Mouse (Mus musculus) small intestine, adult 2 months (tissue): ENCODE results near the gene Fam241b. TPM values are rescaled to one million over a fixed set of nuclear protein-coding genes. Genes with fewer than 3 reads are reported as not detected.

Experiments
- H3K27ac ChIP-seq: fragments of 200-500 bp; 2 replicates; pipeline ENCODE4 v1.5.1; 2012; ENCODE audit warnings: low read depth, low read length, control low read depth, inconsistent platforms; ENCODE audit not compliant: insufficient read depth
- H3K27me3 ChIP-seq: fragments of 200-500 bp; 2 replicates; pipeline ENCODE4 v1.6.1; 2012; ENCODE audit warnings: mild to moderate bottlenecking, moderate library complexity, low read length, inconsistent platforms; ENCODE audit not compliant: control insufficient read depth, insufficient read depth
- H3K36me3 ChIP-seq: fragments of 200-500 bp; 2 replicates; pipeline ENCODE4 v1.6.1; 2012; ENCODE audit warnings: mild to moderate bottlenecking, low read length, control low read depth, inconsistent platforms; ENCODE audit not compliant: control insufficient read depth, insufficient read depth
- H3K4me1 ChIP-seq: fragments of 200-500 bp; 2 replicates; pipeline ENCODE4 v1.6.1; 2012; ENCODE audit warnings: low read length, inconsistent platforms, mixed read lengths; ENCODE audit not compliant: control insufficient read depth, insufficient read depth, insufficient read length
- H3K4me3 ChIP-seq: fragments of 200-500 bp; 2 replicates; pipeline ENCODE4 v1.5.1; 2012; ENCODE audit warnings: low read depth, mild to moderate bottlenecking, control low read depth, inconsistent platforms, low read length, moderate library complexity
- CTCF ChIP-seq: fragments of 200-500 bp; IDR thresholded peaks from 2 replicates; pipeline ENCODE4 v1.5.1; 2012; ENCODE audit warnings: low read depth, mild to moderate bottlenecking, control low read depth, inconsistent platforms, low read length, moderate library complexity, mixed read lengths; ENCODE audit not compliant: insufficient replicate concordance, insufficient read length; ENCODE audit errors: extremely low read depth
- POLR2A ChIP-seq: fragments of 200-500 bp; IDR thresholded peaks from 2 replicates; pipeline ENCODE4 v1.6.1; 2012; ENCODE audit warnings: low read depth, mild to moderate bottlenecking, control low read depth, inconsistent platforms, low read length, moderate library complexity
- WGBS: fragments of 180-500 bp; shearing (Covaris S2); methylation state at CpG from one replicate; pipeline ENCODE4 v1.1.7; 2018; 5-methylcytosine and 5-hydroxymethylcytosine counted together
- polyA plus RNA-seq: library from polyadenylated mRNA; depleted of rRNA; stranded (reverse); fragments of >200 nt; gene quantifications from 2 replicates; pipeline ENCODE4 v1.2.3, GENCODE M21; 2012; rRNA removed

Fam241b gene
- polyA plus RNA-seq, 1 experiment = 11.1 TPM

DNA sequence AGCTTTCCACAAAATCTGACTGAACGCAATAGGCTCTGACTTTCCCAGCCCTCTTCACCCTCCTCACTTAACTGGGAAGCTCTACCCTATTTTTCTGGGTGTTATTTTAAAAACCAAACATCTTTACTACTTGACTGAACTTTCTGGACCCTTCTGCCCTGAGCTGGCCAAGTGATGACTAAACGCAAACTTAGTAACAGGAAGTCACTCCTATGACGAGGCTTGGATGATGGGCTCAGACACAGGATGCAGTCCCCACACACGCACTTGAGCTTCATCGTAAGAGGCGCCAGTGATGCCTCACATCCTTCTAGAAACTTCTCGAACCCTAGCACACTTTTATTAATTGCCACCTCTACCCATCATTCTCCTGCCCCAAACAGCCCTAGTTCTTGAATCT, 74.3 kb downstream of the Fam241b start:
- H3K27me3 ChIP-seq = no peaks in the 10 kb centered on the region
- H3K4me1 ChIP-seq = peaks cover 9% of the 10 kb centered on the region
- no peaks in the 10 kb centered on the region for H3K36me3 ChIP-seq
- no peak overlapping the region for H3K4me3 ChIP-seq
- TF ChIP-seq CTCF (no peak), POLR2A (no peak)
- 73% methylated on average over 7 of the region's 7 CpGs for whole genome bisulfite sequencing
- no peak overlapping the region for H3K27ac ChIP-seq

DNA sequence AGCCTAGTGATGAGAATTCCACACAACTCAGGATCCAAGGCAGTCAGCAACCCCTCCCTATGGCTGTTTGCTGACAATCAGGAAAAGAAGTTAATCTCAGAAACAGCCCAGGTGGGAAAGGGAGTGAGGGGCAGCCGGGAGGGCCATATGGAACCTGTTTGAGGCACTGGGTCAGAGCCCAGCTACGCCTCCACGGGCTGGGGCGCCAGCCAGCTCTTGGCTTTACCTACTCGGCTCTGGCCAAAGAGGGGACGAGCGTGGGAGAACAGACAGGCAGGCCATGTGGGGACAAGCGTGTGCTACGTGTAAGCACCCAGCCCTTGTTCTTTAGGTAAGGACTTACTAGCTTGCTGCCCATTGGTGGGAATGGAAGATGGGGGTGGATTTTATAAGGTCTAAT, 75.2 kb downstream of the Fam241b start:
- TF ChIP-seq CTCF = no peak
- TF ChIP-seq POLR2A = no peak
- no peak overlapping the region for H3K4me3 ChIP-seq
- peaks cover 9% of the 10 kb centered on the region for H3K4me1 ChIP-seq
- H3K36me3 ChIP-seq = no peaks in the 10 kb centered on the region
- no peak overlapping the region for H3K27ac ChIP-seq
- 90% methylated on average over 9 of the region's 9 CpGs for WGBS
- H3K27me3 ChIP-seq = no peaks in the 10 kb centered on the region

DNA sequence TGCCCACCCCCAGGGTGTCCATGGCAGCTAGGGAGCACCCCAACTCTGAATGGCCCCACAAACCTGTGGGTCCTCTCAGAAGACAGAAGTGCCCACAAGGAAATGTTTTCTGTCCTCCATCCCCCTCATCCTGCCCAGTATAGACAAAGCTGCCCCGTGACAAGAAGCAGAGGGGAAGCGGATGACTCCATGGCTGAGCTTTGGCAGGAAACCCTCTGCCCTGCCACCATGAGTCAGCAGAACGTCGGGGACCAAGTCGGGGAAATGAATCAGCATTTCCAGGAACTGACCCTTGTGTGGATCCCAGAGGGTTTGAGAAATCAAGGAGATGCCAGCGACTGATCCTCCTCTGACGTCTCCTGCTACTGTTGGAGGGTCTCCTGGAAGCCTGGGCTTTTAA, 77.5 kb downstream of the Fam241b start:
- WGBS = 62% methylated on average over 7 of the region's 7 CpGs
- Histone ChIP-seq H3K4me1 (peaks cover 9% of the 10 kb centered on the region), H3K27ac (no peak overlapping the region)

DNA sequence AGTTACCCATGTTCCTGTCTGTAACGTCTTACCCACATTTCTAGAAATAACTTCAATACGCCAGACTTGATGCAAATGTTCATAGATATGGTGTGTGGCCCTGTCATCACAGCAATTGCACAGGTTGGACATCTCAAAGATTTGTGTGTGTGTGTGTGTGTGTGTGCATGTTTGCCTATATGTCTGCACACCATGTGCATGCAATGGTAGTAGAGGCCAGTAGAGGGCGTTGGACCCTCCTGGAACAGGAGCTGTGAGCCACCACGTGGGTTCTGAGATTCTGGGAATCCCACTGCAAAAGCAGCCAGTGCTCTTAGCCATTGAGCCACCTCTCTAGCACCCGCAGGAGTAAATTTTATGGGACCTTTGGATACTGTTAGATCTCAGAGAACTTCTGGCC, 80.9 kb downstream of the Fam241b start:
- no peak for TF ChIP-seq POLR2A
- TF ChIP-seq CTCF = no peak
- H3K4me3 ChIP-seq = no peak overlapping the region
- peaks cover 11% of the 10 kb centered on the region; the same call in 1 of the 2 replicates for H3K4me1 ChIP-seq
- H3K27me3 ChIP-seq = no peaks in the 10 kb centered on the region
- no peak overlapping the region for H3K27ac ChIP-seq
- 71% methylated on average over 5 of the region's 5 CpGs for WGBS
- H3K36me3 ChIP-seq = no peaks in the 10 kb centered on the region

More for the DNA sequence above, 77.5 kb downstream of the Fam241b start:
- H3K4me3 ChIP-seq = no peak overlapping the region
- no peak for TF ChIP-seq CTCF
- TF ChIP-seq POLR2A = no peak
- H3K36me3 ChIP-seq = no peaks in the 10 kb centered on the region
- H3K27me3 ChIP-seq = no peaks in the 10 kb centered on the region

DNA sequence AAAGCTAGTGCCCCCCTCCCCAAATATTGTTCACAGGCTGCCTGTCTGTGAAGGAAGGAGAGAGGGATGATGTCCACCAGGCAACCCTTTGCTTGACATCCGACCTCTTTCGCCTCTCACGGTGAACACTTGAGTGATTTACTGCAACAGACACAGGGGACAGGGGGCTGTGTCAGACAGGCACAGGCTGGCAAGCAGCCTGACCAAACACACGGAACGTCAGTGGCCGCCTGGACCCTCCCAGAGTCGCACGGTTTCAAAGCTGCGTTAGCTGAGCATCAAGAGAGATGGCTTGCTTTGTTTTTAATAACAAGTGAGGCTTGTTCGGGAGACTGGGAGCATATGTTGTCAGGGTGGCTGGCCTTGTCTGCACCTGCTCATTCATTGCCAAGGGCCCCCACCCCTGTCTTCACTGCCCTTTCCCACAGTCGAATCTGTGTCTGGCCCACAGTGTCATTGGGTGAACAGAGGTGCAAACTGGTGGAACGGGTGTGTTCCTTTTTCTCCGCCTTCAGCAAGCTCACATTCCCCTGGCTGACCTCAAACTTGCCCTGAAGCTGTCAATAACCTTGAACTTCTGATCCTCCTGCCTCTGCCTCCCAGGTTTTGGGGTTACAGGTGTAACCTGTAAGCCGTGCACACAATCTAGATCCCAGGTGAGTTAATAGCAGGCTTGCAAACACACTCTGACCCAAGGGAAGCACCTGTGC, 82.6 kb downstream of the Fam241b start:
- Histone ChIP-seq H3K36me3 (no peaks in the 10 kb centered on the region), H3K27ac (no peak overlapping the region), H3K4me3 (no peak overlapping the region), H3K4me1 (peaks cover 11% of the 10 kb centered on the region; the same call in 1 of the 2 replicates), H3K27me3 (no peaks in the 10 kb centered on the region)
- TF ChIP-seq CTCF (no peak), POLR2A (no peak)
- 53% methylated on average over 14 of the region's 14 CpGs for WGBS

DNA sequence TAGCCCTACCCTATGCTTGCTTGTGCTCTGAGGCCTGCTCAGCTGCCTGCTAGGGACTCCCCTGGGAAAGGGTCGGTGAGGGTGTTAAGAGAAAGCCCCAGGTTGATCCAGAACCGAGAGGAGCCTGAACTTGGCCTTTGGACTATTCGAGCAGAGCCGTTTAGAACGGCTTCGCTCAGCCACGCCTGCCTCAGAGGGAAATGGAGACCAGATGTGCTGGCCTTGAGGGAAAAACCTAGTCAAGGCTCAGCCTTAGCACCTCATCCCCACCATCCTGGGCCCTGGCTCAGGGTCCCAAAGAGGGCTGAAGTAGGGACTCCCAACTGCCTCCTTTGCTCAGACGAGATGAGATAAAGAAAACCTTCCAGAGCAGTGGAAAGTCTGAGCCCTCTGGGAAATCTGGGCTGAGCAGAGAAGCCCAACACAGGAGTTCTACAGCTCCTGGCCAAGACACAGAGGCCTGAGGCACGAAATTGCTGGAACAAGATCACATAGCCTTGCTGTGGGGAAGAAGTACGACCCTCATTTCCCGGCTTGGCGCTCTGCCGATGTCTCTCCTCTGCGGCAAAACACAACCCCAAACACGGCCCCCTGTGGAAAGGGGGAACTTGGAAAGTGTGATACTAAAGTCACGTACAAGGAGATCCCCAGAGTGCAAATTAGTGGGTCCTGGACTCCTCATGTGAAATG, 83.4 kb downstream of the Fam241b start:
- TF ChIP-seq POLR2A (no peak), CTCF (no peak)
- Histone ChIP-seq H3K36me3 (no peaks in the 10 kb centered on the region), H3K27me3 (no peaks in the 10 kb centered on the region), H3K4me1 (peaks cover 8% of the 10 kb centered on the region; the same call in 1 of the 2 replicates), H3K4me3 (no peak overlapping the region), H3K27ac (no peak overlapping the region)
- 53% methylated on average over 16 of the region's 16 CpGs for WGBS

DNA sequence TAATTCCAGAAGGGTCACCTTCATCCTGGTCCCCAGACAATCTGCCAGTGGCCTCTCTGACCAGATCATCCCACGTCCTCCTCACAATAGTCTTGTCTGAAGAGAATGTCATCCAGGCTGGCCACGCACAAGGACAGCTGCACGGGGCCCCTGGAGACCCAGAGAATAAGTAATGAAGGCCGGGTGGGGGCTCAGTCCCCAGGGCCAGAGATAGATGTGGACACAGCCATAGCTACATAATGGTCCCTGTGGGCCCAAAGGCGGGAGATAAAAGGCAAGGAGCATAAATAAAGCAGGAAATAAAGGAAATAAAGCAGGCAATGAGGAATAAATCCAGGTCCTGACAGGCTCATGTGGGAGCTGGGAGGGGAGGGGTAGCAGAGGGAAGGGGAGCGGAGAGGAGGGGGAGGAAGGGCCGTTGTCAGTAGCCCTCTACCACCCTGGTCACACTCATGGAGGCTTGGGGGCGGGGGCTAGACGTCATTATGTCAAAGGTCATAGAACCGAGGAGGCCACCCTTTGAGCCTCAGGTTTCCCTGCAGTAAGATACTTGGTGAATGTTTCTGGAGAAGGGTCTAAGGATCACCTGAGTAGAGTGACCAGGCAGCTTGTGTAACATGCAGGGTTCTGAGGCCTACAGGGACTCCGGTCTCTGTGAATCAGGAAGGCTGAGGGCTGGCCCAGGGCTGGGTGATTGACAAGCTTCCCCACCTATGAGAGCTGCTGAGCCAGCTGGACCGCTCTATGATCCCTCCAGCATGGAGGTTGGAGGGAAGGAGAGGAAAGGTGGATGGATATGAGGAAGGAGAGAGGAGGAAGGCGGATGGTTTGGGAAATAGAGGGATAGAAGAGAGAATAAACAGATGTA, 85.0 kb downstream of the Fam241b start:
- H3K4me1 ChIP-seq = 0 out of 2 replicates have a peak, but pooled peaks cover 5% of the 10 kb centered on the region
- no peak overlapping the region for H3K4me3 ChIP-seq
- H3K27me3 ChIP-seq = no peaks in the 10 kb centered on the region
- no peak overlapping the region for H3K27ac ChIP-seq
- H3K36me3 ChIP-seq = no peaks in the 10 kb centered on the region
- WGBS = 73% methylated on average over 13 of the region's 13 CpGs
- TF ChIP-seq POLR2A (no peak), CTCF (no peak)

Other genes starting within 250 kb of the Fam241b start
- 1.0 and 2.1 TPM in 2 replicates for gene Col13a1, start 164.8 kb downstream of the Fam241b start, polyA plus RNA-seq
- 1.7 and 2.3 TPM in 2 replicates for gene Neurog3, start 10.8 kb downstream of the Fam241b start, polyA plus RNA-seq
- 179 and 504 TPM in 2 replicates for gene Tspan15, start 87.3 kb upstream of the Fam241b start, polyA plus RNA-seq
- gene Tacr2, start 108.5 kb upstream of the Fam241b start, polyA plus RNA-seq = 3.8 and 7.7 TPM in 2 replicates
- gene Hk1, start 236.0 kb upstream of the Fam241b start, polyA plus RNA-seq = 9.4 and 10.0 TPM in 2 replicates